Mouse (Mus musculus): ENCODE results near the gene Bdkrb1.

- TF ChIP-seq CTCF (IDR thresholded peaks at IDR 0.05; ENCODE audit: low read depth) = no peak
- TF ChIP-seq EP300 (IDR thresholded peaks at IDR 0.05; ENCODE audit: low read depth) = no peak
Measured at GRCm38 (mm10) chr12:105636551-105636950, 33.7 kb downstream of the Bdkrb1 start.
